In genomic region chr13:56752474-56753191, GRCm38 (mm10) we compare ENCODE assay signal across 8 mouse cellular contexts. TPM values are rescaled to one million over a fixed set of nuclear protein-coding genes. Genes with fewer than 3 reads are reported as not detected.
A peak's percentile ranks its signal among the peaks of the same experiment; 100 is the strongest.
DNase-seq lines count a peak whose midpoint lies in the region; ATAC-seq and TF ChIP-seq lines count a peak whose summit lies in the region.

No protein-coding gene starts in this region.

- peak; percentile 16 for DNase-seq in gastrocnemius, postnatal 14 days
- no peak for DNase-seq in gastrocnemius, postnatal 25 days
- DNase-seq in MN1 (ENCODE audit: low spot score) = no peak
- DNase-seq in frontal cortex, postnatal 36 days (ENCODE audit: low spot score in 2 of 2) = no peak
- DNase-seq in layer of hippocampus, adult 9-11 months = no peak

- no peaks in the 10 kb centered on the region for H3K36me3 ChIP-seq in E14TG2a.4 (ENCODE audit: insufficient read depth, low read length)
- no peaks in the 10 kb centered on the region for H3K36me3 ChIP-seq in forebrain, embryonic 13.5 days (ENCODE audit: poor library complexity, severe bottlenecking)
- no peaks in the 10 kb centered on the region for H3K36me3 ChIP-seq in limb, embryonic 15.5 days

- TF ChIP-seq CTCF in E14TG2a.4 (conservative IDR thresholded peaks at IDR 0.05; ENCODE audit: low read length) = no peak

- H3K4me1 ChIP-seq in E14TG2a.4 (replicated peaks; ENCODE audit: low read depth, low read length) = peaks cover 20% of the 10 kb centered on the region
- H3K4me1 ChIP-seq in forebrain, embryonic 13.5 days = peaks cover 30% of the 10 kb centered on the region
- H3K4me1 ChIP-seq in limb, embryonic 15.5 days = peaks cover 21% of the 10 kb centered on the region

- H3K27ac ChIP-seq in forebrain, embryonic 13.5 days = no peak overlapping the region
- H3K27ac ChIP-seq in limb, embryonic 15.5 days = no peak overlapping the region

- H3K4me2 ChIP-seq in forebrain, embryonic 13.5 days = peak overlapping the region; percentile 94
- peak overlapping the region; percentile 94 for H3K4me2 ChIP-seq in limb, embryonic 15.5 days

- peak overlapping the region; percentile 61 for H3K9ac ChIP-seq in forebrain, embryonic 13.5 days
- peak overlapping the region; percentile 40; the same call in 1 of the 2 replicates for H3K9ac ChIP-seq in limb, embryonic 15.5 days

- H3K9me3 ChIP-seq in E14TG2a.4 (ENCODE audit: low read length) = no peaks in the 10 kb centered on the region
- H3K9me3 ChIP-seq in forebrain, embryonic 13.5 days (replicated peaks) = no peaks in the 10 kb centered on the region
- no peaks in the 10 kb centered on the region for H3K9me3 ChIP-seq in limb, embryonic 15.5 days

- H3K27me3 ChIP-seq in E14TG2a.4 (ENCODE audit: insufficient read depth, low read length) = peaks cover 92% of the 10 kb centered on the region
- peaks cover 71% of the 10 kb centered on the region for H3K27me3 ChIP-seq in forebrain, embryonic 13.5 days
- peaks cover 56% of the 10 kb centered on the region for H3K27me3 ChIP-seq in limb, embryonic 15.5 days

- H3K4me3 ChIP-seq in E14TG2a.4 (replicated peaks; ENCODE audit: low read length) = peak overlapping the region; percentile 74
- peak overlapping the region; percentile 48 for H3K4me3 ChIP-seq in forebrain, embryonic 13.5 days
- H3K4me3 ChIP-seq in limb, embryonic 15.5 days = peak overlapping the region; percentile 47

- intact Hi-C loops in gastrocnemius, postnatal 14 days (cut with DNase I; ENCODE audit: low total_unique reads) = no loop called here

- 2% methylated on average over 41 of the region's 41 CpGs for WGBS in forebrain, embryonic 13.5 days
- 2% methylated on average over 41 of the region's 41 CpGs for WGBS in limb, embryonic 15.5 days

- ATAC-seq in forebrain, embryonic 13.5 days = peak; percentile 20; the same call in 1 of the 2 replicates
- no peak for ATAC-seq in limb, embryonic 15.5 days (ENCODE audit: insufficient number of reproducible peaks, low FRiP score, low TSS enrichment, low read depth)

RNA-seq across cellular contexts. Expression of gene Gm45623, which starts 1.0 kb away (rescaled TPM):
- not detected for total RNA-seq in gastrocnemius, postnatal 14 days (2021)
- total RNA-seq in gastrocnemius, postnatal 25 days (2021) = not detected
- polyA plus RNA-seq in forebrain, embryonic 13.5 days (2015; fragmentation: Nextera tagmentation; extraction: Ambion mirVana) = 0.37 and 0.55 TPM in 2 replicates
- polyA plus RNA-seq in limb, embryonic 15.5 days (2015; fragmentation: Nextera tagmentation; extraction: Ambion mirVana) = 0.62 and 0.79 TPM in 2 replicates

RNA-seq across cellular contexts. Expression of gene Smad5, which starts 49.8 kb away (rescaled TPM):
- 10 to 100 TPM; 21.5 to 24.5 TPM for total RNA-seq in gastrocnemius, postnatal 14 days (2021)
- 10 to 100 TPM; 18.5 to 19.7 TPM for total RNA-seq in gastrocnemius, postnatal 25 days (2021)
- polyA plus RNA-seq in forebrain, embryonic 13.5 days (2015; fragmentation: Nextera tagmentation; extraction: Ambion mirVana) = 32.0 and 36.8 TPM in 2 replicates
- polyA plus RNA-seq in limb, embryonic 15.5 days (2015; fragmentation: Nextera tagmentation; extraction: Ambion mirVana) = 27.3 and 30.4 TPM in 2 replicates
